Mouse (Mus musculus) heart, postnatal 0 days (tissue): ENCODE results near the gene Tmbim1.
A peak's percentile ranks its signal among the peaks of the same experiment; 100 is the strongest.

Experiments
- CTCF ChIP-seq: IDR thresholded peaks from 2 replicates; pipeline ENCODE4 v1.5.1; 2016; ENCODE audit warnings: antibody characterized with exemption, control low read depth, low read depth
- EP300 ChIP-seq: IDR thresholded peaks from 2 replicates; pipeline ENCODE4 v1.6.1; 2016; ENCODE audit warnings: antibody characterized with exemption, low read depth

DNA sequence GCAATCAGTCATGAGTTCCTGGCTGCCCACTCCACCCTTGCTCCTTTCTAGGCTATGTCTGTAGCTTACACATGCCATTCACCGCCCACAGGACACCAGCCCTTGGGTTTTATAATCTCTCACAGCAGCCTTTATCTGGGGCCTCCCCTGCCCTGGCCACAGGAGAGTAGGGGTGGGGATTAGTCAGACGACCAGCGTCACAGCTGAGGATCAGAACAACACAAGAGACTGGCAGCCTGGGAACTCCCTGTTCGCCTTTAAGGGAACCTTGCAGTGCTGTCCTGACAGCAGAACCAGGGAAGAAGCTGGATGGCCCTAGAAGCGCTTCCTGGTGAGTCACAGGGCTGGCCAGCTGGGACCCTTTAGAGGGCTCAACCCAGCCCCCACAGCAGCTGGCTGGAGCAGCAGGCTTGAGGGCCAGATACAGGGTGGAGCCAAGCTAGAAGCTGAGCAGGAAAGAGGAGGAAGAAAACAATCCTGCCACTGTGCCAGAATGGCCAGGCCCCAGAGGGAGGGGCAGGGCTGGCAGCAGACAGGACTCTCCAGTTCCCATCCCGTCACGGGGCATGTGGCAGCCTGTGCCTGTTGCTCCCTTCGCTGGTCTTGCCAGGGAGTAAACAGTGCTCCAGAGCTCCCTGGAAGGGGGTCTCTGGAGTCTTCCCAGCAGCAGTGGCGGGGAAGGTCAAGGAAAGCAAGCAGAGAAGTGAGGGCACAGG is 9.8 kb downstream of the Tmbim1 start:
- TF ChIP-seq CTCF: no peak
- TF ChIP-seq EP300: peak; percentile 90
